Mouse (Mus musculus): ENCODE data around the gene Cryzl2.

DNA sequence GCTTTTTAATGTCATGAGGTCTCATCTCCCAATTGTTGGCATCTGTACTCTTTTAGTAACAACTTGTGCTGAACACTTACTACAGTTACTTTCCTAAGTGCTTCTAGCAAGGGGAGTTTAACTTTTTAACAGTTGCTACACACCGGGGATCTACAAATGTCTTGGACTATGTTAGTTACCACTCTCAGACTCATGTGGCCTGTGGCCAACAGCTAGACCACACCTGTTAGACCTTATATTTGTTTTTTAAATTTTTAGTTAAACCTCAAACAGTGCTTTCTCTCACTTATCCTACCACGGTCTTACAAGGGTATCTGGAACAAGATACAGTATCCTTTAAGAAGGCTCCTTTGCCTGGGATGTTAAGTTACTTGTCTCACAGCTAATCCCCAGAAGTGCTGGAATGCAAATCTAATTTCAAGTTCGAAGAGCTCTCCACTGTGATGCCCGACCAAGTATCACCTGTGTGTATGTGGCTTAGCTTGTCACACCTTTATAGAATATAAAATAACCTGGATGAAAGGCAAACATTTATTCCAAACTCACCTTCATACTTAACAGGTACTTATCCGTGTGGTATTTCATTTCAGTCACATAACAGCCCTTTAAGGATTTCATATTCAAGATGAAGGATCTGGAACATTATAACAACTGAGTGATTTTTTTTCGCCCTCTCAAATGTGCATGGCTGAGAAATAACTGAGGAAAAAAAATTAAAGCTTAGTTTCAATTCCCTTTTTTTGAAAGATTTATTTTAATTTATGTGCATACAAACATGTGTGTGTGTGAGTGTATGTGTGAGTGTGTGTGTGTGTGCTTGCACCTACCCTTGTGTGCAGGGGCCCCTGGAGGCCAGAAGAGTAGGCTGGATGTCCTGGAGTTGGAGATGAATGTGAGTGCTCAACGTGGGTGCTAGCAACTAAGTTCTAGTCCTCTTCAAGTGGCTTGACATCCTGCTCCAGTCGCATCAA, 58.7 kb downstream of the Cryzl2 start:
- TF ChIP-seq CTCF (IDR thresholded peaks at IDR 0.05; ENCODE audit: low read depth): no peak
- TF ChIP-seq EP300 (IDR thresholded peaks at IDR 0.05; ENCODE audit: low read depth): no peak

All from liver, postnatal 0 days (tissue).